Mouse (Mus musculus): ENCODE results near the gene Insig2. TPM values are rescaled to one million over a fixed set of nuclear protein-coding genes. Genes with fewer than 3 reads are reported as not detected.

The Insig2 gene
- polyA plus RNA-seq, 1 experiment from 2014 or later = 27.9 TPM

DNA sequence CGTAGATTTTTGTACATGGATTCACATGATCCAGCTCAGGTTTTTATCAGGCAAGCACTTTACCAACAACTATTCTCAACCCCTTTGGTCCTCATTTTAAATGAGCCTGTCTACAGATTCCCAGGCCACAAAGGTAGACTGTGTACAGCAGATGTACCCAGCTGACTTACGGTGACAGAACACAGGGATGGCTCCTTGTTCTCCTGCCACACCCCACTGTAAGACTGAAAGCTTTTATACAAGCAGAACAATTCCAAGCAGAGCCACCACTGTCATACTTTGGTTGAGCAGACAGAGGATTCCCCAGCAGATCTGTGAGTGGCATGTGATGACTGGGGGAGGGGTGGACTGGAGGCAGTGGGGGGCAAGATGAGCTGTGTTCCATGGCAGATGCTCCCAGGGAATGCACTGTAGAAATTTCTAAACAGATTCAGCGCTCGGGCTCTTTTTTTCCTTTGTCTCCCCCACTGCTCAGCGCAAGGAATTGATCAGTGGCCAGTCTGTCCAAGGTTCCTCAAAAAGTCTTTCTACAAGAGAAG, 35.6 kb downstream of the Insig2 start:
- WGBS = 87% methylated on average over 5 of the region's 5 CpGs
- ATAC-seq (ENCODE audit: insufficient read depth, low FRiP score) = no peak
- H3K9me3 ChIP-seq (replicated peaks; ENCODE audit: control insufficient read depth, low read length) = no peaks in the 10 kb centered on the region
- H3K27me3 ChIP-seq (ENCODE audit: control insufficient read depth, insufficient read depth, low read length) = no peaks in the 10 kb centered on the region
- no peaks in the 10 kb centered on the region for H3K4me1 ChIP-seq (ENCODE audit: control insufficient read depth, insufficient read depth, low read length)
- no peak overlapping the region for H3K27ac ChIP-seq (ENCODE audit: low read length)
- H3K9ac ChIP-seq (ENCODE audit: low read length) = no peak overlapping the region
- no peaks in the 10 kb centered on the region for H3K36me3 ChIP-seq (ENCODE audit: control insufficient read depth, insufficient read depth, low read length)
- H3K4me2 ChIP-seq (ENCODE audit: low read depth, low read length) = no peak overlapping the region
- no peak overlapping the region for H3K4me3 ChIP-seq (replicated peaks; ENCODE audit: low read length)

DNA sequence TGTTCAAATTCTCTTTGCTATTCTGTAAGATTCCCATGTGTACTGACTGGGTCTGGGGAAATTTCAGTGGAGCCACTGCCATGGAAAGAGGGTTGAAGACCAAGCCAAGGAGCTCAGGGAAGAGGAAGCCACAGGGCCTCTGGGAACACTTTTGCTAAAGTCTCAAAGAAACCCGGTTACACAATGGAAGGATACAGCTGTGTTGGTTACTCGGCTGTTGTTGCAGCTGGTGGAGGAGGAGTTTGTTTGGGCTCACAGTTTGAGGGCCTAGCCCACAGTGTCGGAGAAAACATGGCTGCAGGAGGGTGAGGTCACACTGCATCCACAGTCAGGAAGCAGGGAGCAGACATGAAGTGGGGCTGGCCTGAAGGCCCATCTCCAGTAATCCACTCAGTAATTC, 38.8 kb downstream of the Insig2 start:
- Histone ChIP-seq H3K27me3 (ENCODE audit: control insufficient read depth, insufficient read depth, low read length) (no peaks in the 10 kb centered on the region), H3K4me3 (replicated peaks; ENCODE audit: low read length) (no peak overlapping the region), H3K9ac (ENCODE audit: low read length) (no peak overlapping the region), H3K36me3 (ENCODE audit: control insufficient read depth, insufficient read depth, low read length) (no peaks in the 10 kb centered on the region), H3K4me2 (ENCODE audit: low read depth, low read length) (no peak overlapping the region), H3K27ac (ENCODE audit: low read length) (no peak overlapping the region), H3K4me1 (ENCODE audit: control insufficient read depth, insufficient read depth, low read length) (no peaks in the 10 kb centered on the region), H3K9me3 (replicated peaks; ENCODE audit: control insufficient read depth, low read length) (no peaks in the 10 kb centered on the region)
- ATAC-seq (ENCODE audit: insufficient read depth, low FRiP score) = no peak
- WGBS = 65% methylated on average over 3 of the region's 3 CpGs

DNA sequence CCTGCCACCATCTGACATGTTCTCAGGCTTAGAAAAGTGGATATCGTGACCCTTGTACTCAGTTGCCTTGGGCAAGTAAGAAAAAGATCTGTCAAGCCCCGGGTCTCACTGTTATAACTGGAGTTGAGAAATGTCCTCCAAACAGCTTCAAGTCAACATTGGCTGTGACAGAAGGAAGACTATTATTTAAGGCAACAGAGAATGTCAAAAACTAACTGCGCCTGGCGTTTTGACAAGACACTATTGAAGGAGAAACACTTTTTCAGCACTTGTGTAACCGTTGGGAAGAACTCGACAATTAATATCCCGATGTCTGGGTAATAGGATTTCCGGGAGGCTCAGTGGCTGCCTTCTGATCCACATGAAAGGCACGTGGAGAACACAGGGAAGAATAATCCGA, 41.5 kb downstream of the Insig2 start:
- H3K36me3 ChIP-seq (ENCODE audit: control insufficient read depth, insufficient read depth, low read length) = no peaks in the 10 kb centered on the region
- H3K9ac ChIP-seq (ENCODE audit: low read length) = no peak overlapping the region
- H3K9me3 ChIP-seq (replicated peaks; ENCODE audit: control insufficient read depth, low read length) = no peaks in the 10 kb centered on the region
- no peak overlapping the region for H3K27ac ChIP-seq (ENCODE audit: low read length)
- ATAC-seq (ENCODE audit: insufficient read depth, low FRiP score) = no peak
- H3K4me3 ChIP-seq (replicated peaks; ENCODE audit: low read length) = no peak overlapping the region
- no peaks in the 10 kb centered on the region for H3K27me3 ChIP-seq (ENCODE audit: control insufficient read depth, insufficient read depth, low read length)
- H3K4me2 ChIP-seq (ENCODE audit: low read depth, low read length) = no peak overlapping the region
- 74% methylated on average over 10 of the region's 10 CpGs for WGBS
- H3K4me1 ChIP-seq (ENCODE audit: control insufficient read depth, insufficient read depth, low read length) = no peaks in the 10 kb centered on the region

DNA sequence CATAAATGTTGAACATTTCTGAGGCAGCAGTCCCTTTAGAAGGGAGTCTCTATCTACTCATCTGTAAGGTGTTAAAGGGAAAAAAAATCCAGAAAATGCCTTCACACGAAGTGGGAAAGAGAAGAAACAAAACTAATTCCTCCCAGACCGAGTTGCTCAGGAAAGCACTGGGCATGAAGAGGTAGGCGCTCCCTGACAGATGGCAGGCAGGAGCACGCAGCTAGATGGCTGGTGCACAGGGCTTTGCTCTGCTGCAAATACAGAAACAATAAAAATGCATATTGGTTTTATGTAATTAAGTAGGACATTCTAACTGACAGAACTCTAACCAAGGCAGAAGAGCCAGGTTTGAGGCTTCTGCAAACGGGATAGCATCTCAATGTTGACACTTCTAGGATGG, 42.0 kb downstream of the Insig2 start:
- no peak overlapping the region for H3K4me3 ChIP-seq (replicated peaks; ENCODE audit: low read length)
- H3K4me1 ChIP-seq (ENCODE audit: control insufficient read depth, insufficient read depth, low read length) = no peaks in the 10 kb centered on the region
- no peak for ATAC-seq (ENCODE audit: insufficient read depth, low FRiP score)
- H3K27ac ChIP-seq (ENCODE audit: low read length) = no peak overlapping the region
- WGBS = 68% methylated on average over 5 of the region's 5 CpGs
- no peaks in the 10 kb centered on the region for H3K27me3 ChIP-seq (ENCODE audit: control insufficient read depth, insufficient read depth, low read length)
- no peak overlapping the region for H3K4me2 ChIP-seq (ENCODE audit: low read depth, low read length)
- H3K9ac ChIP-seq (ENCODE audit: low read length) = no peak overlapping the region
- no peaks in the 10 kb centered on the region for H3K9me3 ChIP-seq (replicated peaks; ENCODE audit: control insufficient read depth, low read length)
- H3K36me3 ChIP-seq (ENCODE audit: control insufficient read depth, insufficient read depth, low read length) = no peaks in the 10 kb centered on the region

DNA sequence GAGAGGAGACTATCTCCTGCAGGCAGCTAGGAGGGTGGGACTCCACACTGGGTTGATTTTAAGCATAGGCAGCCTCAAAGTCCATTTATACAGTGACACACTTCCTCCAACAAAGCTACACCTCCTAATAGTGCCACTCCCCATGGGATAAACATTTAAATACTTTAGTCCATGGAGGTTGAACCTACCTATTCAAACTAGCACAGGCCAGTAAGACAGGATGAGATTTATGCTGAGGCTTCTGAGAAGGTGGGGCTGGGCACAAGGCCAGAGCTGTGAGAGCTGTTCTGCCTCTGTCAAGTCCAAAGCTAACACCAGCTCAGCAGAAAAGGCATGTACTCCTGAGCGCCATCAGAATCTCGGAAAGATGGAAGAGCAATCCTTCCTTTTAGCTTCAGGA, 48.2 kb downstream of the Insig2 start:
- no peak overlapping the region for H3K9ac ChIP-seq (ENCODE audit: low read length)
- H3K27me3 ChIP-seq (ENCODE audit: control insufficient read depth, insufficient read depth, low read length) = no peaks in the 10 kb centered on the region
- no peak overlapping the region for H3K27ac ChIP-seq (ENCODE audit: low read length)
- H3K4me3 ChIP-seq (replicated peaks; ENCODE audit: low read length) = no peak overlapping the region
- H3K9me3 ChIP-seq (replicated peaks; ENCODE audit: control insufficient read depth, low read length) = no peaks in the 10 kb centered on the region
- H3K4me2 ChIP-seq (ENCODE audit: low read depth, low read length) = no peak overlapping the region
- H3K4me1 ChIP-seq (ENCODE audit: control insufficient read depth, insufficient read depth, low read length) = no peaks in the 10 kb centered on the region
- 61% methylated on average over 2 of the region's 2 CpGs for WGBS
- ATAC-seq (ENCODE audit: insufficient read depth, low FRiP score) = peak; percentile 71
- no peaks in the 10 kb centered on the region for H3K36me3 ChIP-seq (ENCODE audit: control insufficient read depth, insufficient read depth, low read length)

DNA sequence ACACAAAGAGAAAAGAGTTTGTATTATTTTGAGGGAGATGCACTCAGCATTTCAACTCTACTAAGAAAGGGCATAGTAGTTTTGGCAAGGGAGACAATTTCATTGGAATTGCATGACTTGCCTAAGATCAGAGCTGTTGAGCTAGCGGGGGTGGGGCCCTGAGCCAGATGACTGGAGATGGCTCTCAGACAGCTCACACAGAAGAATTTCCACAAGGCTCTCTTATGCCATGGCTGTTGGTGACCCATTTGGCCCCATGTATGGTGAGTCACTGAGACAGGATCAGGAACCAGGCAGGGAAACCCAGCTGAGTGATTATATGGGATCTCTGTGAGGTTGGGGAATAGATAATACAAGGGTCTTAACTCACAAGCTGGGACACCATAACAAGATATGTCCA, 51.9 kb downstream of the Insig2 start:
- Histone ChIP-seq H3K9me3 (replicated peaks; ENCODE audit: control insufficient read depth, low read length) (no peaks in the 10 kb centered on the region), H3K4me2 (ENCODE audit: low read depth, low read length) (no peak overlapping the region), H3K36me3 (ENCODE audit: control insufficient read depth, insufficient read depth, low read length) (no peaks in the 10 kb centered on the region), H3K4me3 (replicated peaks; ENCODE audit: low read length) (no peak overlapping the region), H3K9ac (ENCODE audit: low read length) (no peak overlapping the region), H3K4me1 (ENCODE audit: control insufficient read depth, insufficient read depth, low read length) (no peaks in the 10 kb centered on the region), H3K27me3 (ENCODE audit: control insufficient read depth, insufficient read depth, low read length) (no peaks in the 10 kb centered on the region), H3K27ac (ENCODE audit: low read length) (no peak overlapping the region)
- WGBS = 88% methylated on average over 1 of the region's 1 CpGs
- no peak for ATAC-seq (ENCODE audit: insufficient read depth, low FRiP score)

DNA sequence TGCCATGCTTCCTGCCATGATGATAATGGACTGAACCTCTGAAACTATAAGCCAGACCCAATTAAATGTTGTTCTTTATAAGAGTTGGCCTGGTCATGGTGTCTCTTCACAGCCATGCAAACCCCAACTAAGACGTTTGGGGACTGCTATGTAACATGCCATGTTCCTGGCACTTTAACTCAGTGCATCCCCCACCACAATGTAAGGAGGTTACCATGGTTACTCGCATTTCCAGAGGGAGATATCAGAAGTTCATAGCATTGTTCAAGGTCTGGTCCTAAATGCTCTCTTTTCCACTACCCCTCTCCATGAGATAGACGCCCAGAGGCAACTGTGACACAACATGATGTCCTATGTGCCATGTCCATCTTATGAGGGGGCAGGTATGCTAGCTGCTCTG, 54.0 kb downstream of the Insig2 start:
- no peaks in the 10 kb centered on the region for H3K4me1 ChIP-seq (ENCODE audit: control insufficient read depth, insufficient read depth, low read length)
- H3K4me2 ChIP-seq (ENCODE audit: low read depth, low read length) = no peak overlapping the region
- H3K9ac ChIP-seq (ENCODE audit: low read length) = no peak overlapping the region
- H3K27ac ChIP-seq (ENCODE audit: low read length) = no peak overlapping the region
- no peak overlapping the region for H3K4me3 ChIP-seq (replicated peaks; ENCODE audit: low read length)
- WGBS = 73% methylated on average over 3 of the region's 3 CpGs
- no peaks in the 10 kb centered on the region for H3K27me3 ChIP-seq (ENCODE audit: control insufficient read depth, insufficient read depth, low read length)
- no peaks in the 10 kb centered on the region for H3K36me3 ChIP-seq (ENCODE audit: control insufficient read depth, insufficient read depth, low read length)
- ATAC-seq (ENCODE audit: insufficient read depth, low FRiP score) = no peak
- no peaks in the 10 kb centered on the region for H3K9me3 ChIP-seq (replicated peaks; ENCODE audit: control insufficient read depth, low read length)

DNA sequence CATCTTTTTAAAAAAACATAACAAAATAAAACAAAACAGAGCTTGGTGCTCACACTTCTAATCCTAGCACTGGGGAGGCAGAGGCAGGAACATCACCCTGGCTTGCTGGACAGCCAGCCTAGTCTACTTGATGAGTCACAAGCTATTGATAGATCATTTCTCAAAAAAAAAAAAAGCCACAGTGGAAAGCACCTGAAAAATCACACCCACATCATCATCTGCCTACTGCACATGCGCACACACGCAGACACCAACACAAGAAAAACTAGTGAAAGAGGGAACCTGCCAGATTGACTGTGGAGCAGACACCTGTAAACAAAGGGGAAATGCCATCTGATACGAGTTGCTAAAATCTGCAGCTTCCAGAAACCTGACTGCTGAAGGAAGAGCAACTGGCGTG, 54.9 kb downstream of the Insig2 start:
- Histone ChIP-seq H3K9ac (ENCODE audit: low read length) (no peak overlapping the region), H3K4me1 (ENCODE audit: control insufficient read depth, insufficient read depth, low read length) (no peaks in the 10 kb centered on the region), H3K27me3 (ENCODE audit: control insufficient read depth, insufficient read depth, low read length) (no peaks in the 10 kb centered on the region), H3K4me2 (ENCODE audit: low read depth, low read length) (no peak overlapping the region), H3K36me3 (ENCODE audit: control insufficient read depth, insufficient read depth, low read length) (no peaks in the 10 kb centered on the region), H3K9me3 (replicated peaks; ENCODE audit: control insufficient read depth, low read length) (no peaks in the 10 kb centered on the region), H3K27ac (ENCODE audit: low read length) (no peak overlapping the region), H3K4me3 (replicated peaks; ENCODE audit: low read length) (no peak overlapping the region)
- WGBS = 79% methylated on average over 4 of the region's 4 CpGs
- no peak for ATAC-seq (ENCODE audit: insufficient read depth, low FRiP score)

DNA sequence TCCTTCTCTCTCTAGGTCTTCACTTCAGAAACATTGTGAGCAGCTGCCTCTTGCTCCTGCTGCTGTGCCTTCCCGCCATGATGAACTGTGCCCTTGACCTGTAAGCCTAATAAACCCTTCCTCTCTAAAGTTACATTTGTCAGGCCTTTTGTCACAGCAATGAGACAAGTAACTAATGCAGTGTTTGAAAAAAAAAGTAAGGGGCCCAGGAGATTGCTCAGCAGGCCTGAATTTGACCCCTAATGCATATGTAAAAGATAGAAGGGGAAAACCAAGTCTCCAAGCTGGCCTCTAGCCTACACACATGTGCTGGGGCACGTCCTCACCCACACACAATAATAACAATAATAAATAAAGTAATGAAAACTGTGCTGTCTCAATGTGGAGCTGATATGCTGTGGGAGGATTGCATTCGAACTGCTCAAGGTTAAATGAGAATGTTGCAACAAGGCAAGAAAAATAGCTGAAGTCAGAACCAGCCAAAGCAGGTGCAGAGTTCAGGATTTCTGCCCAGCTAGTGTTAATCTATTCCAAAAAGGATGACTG, 56.4 kb downstream of the Insig2 start:
- Histone ChIP-seq H3K27ac (ENCODE audit: low read length) (no peak overlapping the region), H3K4me2 (ENCODE audit: low read depth, low read length) (no peak overlapping the region), H3K4me1 (ENCODE audit: control insufficient read depth, insufficient read depth, low read length) (no peaks in the 10 kb centered on the region), H3K4me3 (replicated peaks; ENCODE audit: low read length) (no peak overlapping the region), H3K9ac (ENCODE audit: low read length) (no peak overlapping the region), H3K36me3 (ENCODE audit: control insufficient read depth, insufficient read depth, low read length) (no peaks in the 10 kb centered on the region), H3K27me3 (ENCODE audit: control insufficient read depth, insufficient read depth, low read length) (no peaks in the 10 kb centered on the region), H3K9me3 (replicated peaks; ENCODE audit: control insufficient read depth, low read length) (no peaks in the 10 kb centered on the region)
- no peak for ATAC-seq (ENCODE audit: insufficient read depth, low FRiP score)
- 37% methylated on average over 3 of the region's 3 CpGs for WGBS

All from stomach, embryonic 16.5 days (tissue).